Comparison of ENCODE assay signal across 8 mouse cellular contexts in genomic region chr4:155320281-155321244, GRCm38 (mm10). TPM values are rescaled to one million over a fixed set of nuclear protein-coding genes. Genes with fewer than 3 reads are reported as not detected.
DNase-seq lines count a peak whose midpoint lies in the region; ATAC-seq and TF ChIP-seq lines count a peak whose summit lies in the region.

No protein-coding gene starts in this region.

- peak overlapping the region; percentile 55 for H3K9ac ChIP-seq in hindbrain, embryonic 12.5 days
- H3K9ac ChIP-seq in liver, embryonic 11.5 days (ENCODE audit: low read depth, low read length) = no peak overlapping the region
- H3K9ac ChIP-seq in neural tube, embryonic 13.5 days = peak overlapping the region; percentile 53

- 59% methylated on average over 15 of the region's 15 CpGs for WGBS in hindbrain, embryonic 12.5 days
- WGBS in liver, embryonic 11.5 days = 53% methylated on average over 15 of the region's 15 CpGs
- WGBS in neural tube, embryonic 13.5 days = 56% methylated on average over 15 of the region's 15 CpGs

- H3K4me1 ChIP-seq in hindbrain, embryonic 12.5 days = peaks cover 10% of the 10 kb centered on the region
- H3K4me1 ChIP-seq in liver, embryonic 11.5 days (replicated peaks; ENCODE audit: control insufficient read depth, insufficient read depth, low read length) = no peaks in the 10 kb centered on the region
- peaks cover 13% of the 10 kb centered on the region for H3K4me1 ChIP-seq in neural tube, embryonic 13.5 days (replicated peaks)

- peak; percentile 71 for ATAC-seq in hindbrain, embryonic 12.5 days (ENCODE audit: low FRiP score)
- no peak for ATAC-seq in liver, embryonic 11.5 days (replicated peaks; ENCODE audit: low FRiP score)
- peak; percentile 78 for ATAC-seq in neural tube, embryonic 13.5 days (ENCODE audit: low read depth)

- H3K36me3 ChIP-seq in hindbrain, embryonic 12.5 days = no peaks in the 10 kb centered on the region
- H3K36me3 ChIP-seq in liver, embryonic 11.5 days (ENCODE audit: control insufficient read depth, insufficient read depth, low read length) = no peaks in the 10 kb centered on the region
- no peaks in the 10 kb centered on the region for H3K36me3 ChIP-seq in neural tube, embryonic 13.5 days

- H3K9me3 ChIP-seq in hindbrain, embryonic 12.5 days (replicated peaks) = no peaks in the 10 kb centered on the region
- H3K9me3 ChIP-seq in liver, embryonic 11.5 days (ENCODE audit: control insufficient read depth, low read length) = no peaks in the 10 kb centered on the region
- no peaks in the 10 kb centered on the region for H3K9me3 ChIP-seq in neural tube, embryonic 13.5 days

- peak overlapping the region; percentile 39 for H3K4me2 ChIP-seq in hindbrain, embryonic 12.5 days (replicated peaks)
- no peak overlapping the region for H3K4me2 ChIP-seq in liver, embryonic 11.5 days
- peak overlapping the region; percentile 27; the same call in 1 of the 2 replicates for H3K4me2 ChIP-seq in neural tube, embryonic 13.5 days

- no peak overlapping the region for H3K4me3 ChIP-seq in left cerebral cortex, adult 2 months
- H3K4me3 ChIP-seq in hindbrain, embryonic 12.5 days = no peak overlapping the region
- H3K4me3 ChIP-seq in liver, embryonic 11.5 days (ENCODE audit: low read depth, low read length) = no peak overlapping the region
- no peak overlapping the region for H3K4me3 ChIP-seq in neural tube, embryonic 13.5 days

- H3K27ac ChIP-seq in left cerebral cortex, adult 2 months = no peak overlapping the region
- H3K27ac ChIP-seq in hindbrain, embryonic 12.5 days = peak overlapping the region; percentile 75; the same call in 1 of the 2 replicates
- H3K27ac ChIP-seq in liver, embryonic 11.5 days (ENCODE audit: low read depth, low read length) = no peak overlapping the region
- H3K27ac ChIP-seq in neural tube, embryonic 13.5 days (replicated peaks) = peak overlapping the region; percentile 79

- TF ChIP-seq CTCF in left cerebral cortex, adult 2 months (IDR thresholded peaks at IDR 0.05) = peak; percentile 81

- intact Hi-C loops in left cerebral cortex, adult 2 months (cut with DNase I) = no loop called here

- H3K27me3 ChIP-seq in hindbrain, embryonic 12.5 days = no peaks in the 10 kb centered on the region
- peaks cover 3% of the 10 kb centered on the region; the same call in 1 of the 2 replicates for H3K27me3 ChIP-seq in liver, embryonic 11.5 days (replicated peaks; ENCODE audit: control insufficient read depth, insufficient read depth, low read length)
- no peaks in the 10 kb centered on the region for H3K27me3 ChIP-seq in neural tube, embryonic 13.5 days

- peak in 1 of 2 experiments; percentile 53 for DNase-seq in left cerebral cortex, adult 2 months (ENCODE audit: extremely low spot score in 1 of 2, low spot score in 2 of 2)
- DNase-seq in left cerebral cortex, adult 11 months (ENCODE audit: low spot score) = no peak
- DNase-seq in WW6 (ENCODE audit: low read depth, low spot score) = peak; percentile 53
- DNase-seq in embryo, embryonic 10 days (ENCODE audit: low spot score) = peak; percentile 88
- peak; percentile 44 for DNase-seq in liver, embryonic 11.5 days (ENCODE audit: low spot score)
- DNase-seq in frontal cortex, postnatal 36 days (ENCODE audit: low spot score in 2 of 2) = no peak

RNA-seq across cellular contexts. Expression of gene Prkcz, which starts 40.6 kb away (rescaled TPM):
- 100 to 1,000 TPM; 221 to 226 TPM for total RNA-seq in left cerebral cortex, adult 2 months (2021)
- 33.7 and 33.9 TPM in 2 replicates for polyA plus RNA-seq in hindbrain, embryonic 12.5 days (2016; fragmentation: Nextera tagmentation; extraction: Ambion mirVana)
- polyA plus RNA-seq in liver, embryonic 11.5 days (2014; fragmentation: Nextera tagmentation; extraction: Ambion mirVana) = 5.1 and 6.8 TPM in 2 replicates
- polyA plus RNA-seq in neural tube, embryonic 13.5 days (2015; fragmentation: Nextera tagmentation; extraction: Ambion mirVana) = 60.3 and 62.3 TPM in 2 replicates

Comparison
In these comparisons a context has a peak if more than half of its experiments do, and no peak if none do; other contexts are left out.
1. DNase-seq: peak in WW6 (single experiment), embryo, embryonic 10 days (single experiment) and liver, embryonic 11.5 days (single experiment); none in left cerebral cortex, adult 11 months (single experiment) and frontal cortex, postnatal 36 days (0 of 2).
2. H3K27ac ChIP-seq: peak in hindbrain, embryonic 12.5 days (single experiment) and neural tube, embryonic 13.5 days (single experiment); none in left cerebral cortex, adult 2 months (single experiment) and liver, embryonic 11.5 days (single experiment).